Mouse (Mus musculus) ES-E14 (cell line): Measurements from ENCODE around the gene Zbtb14.

Experiments
- CHD2 ChIP-seq: IDR thresholded peaks from 2 replicates; pipeline ENCODE4 v1.6.1; 2014; ENCODE audit warnings: mild to moderate bottlenecking, low read depth, low read length, inconsistent platforms
- HCFC1 ChIP-seq: IDR thresholded peaks from 2 replicates; pipeline ENCODE4 v1.6.1; 2012; ENCODE audit warnings: low read length, inconsistent platforms, borderline replicate concordance; ENCODE audit not compliant: insufficient read depth
- MAFK ChIP-seq: IDR thresholded peaks from 2 replicates; pipeline ENCODE4 v1.6.1; 2014; ENCODE audit warnings: mild to moderate bottlenecking, low read depth, low read length, inconsistent platforms; ENCODE audit not compliant: insufficient read depth

DNA sequence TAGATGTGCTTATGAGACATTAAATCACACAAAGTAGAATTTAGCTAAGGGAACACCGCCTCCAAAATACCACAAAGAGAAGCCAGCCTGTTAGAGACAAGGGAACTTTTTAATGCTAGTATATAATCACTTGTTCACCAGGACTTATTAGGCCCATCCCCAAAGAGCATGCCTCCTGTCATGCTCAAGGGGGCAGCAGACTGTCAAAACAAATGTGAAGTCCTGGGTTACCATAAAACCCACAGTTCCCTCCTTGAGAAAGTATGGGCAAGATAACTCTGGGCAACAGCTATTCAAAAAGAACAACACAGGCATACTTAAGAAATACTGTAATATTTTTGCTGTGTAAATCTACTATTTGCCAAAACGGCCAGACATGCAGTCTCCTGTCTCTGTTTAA lies 18.3 kb downstream of the Zbtb14 start:
- no peak for TF ChIP-seq MAFK
- no peak for TF ChIP-seq HCFC1
- no peak for TF ChIP-seq CHD2
